ENCODE assay signal across 7 mouse cellular contexts in genomic region chr16:23403008-23403755, GRCm38 (mm10). TPM values are rescaled to one million over a fixed set of nuclear protein-coding genes. Genes with fewer than 3 reads are reported as not detected.
DNase-seq lines count a peak whose midpoint lies in the region; ATAC-seq and TF ChIP-seq lines count a peak whose summit lies in the region.

No protein-coding gene starts in this region.

- no peak for TF ChIP-seq POLR2A in cerebellum, adult 2 months (IDR thresholded peaks at IDR 0.05; ENCODE audit: borderline replicate concordance, insufficient read depth, low read length)

- H3K27me3 ChIP-seq in cerebellum, adult 2 months (ENCODE audit: control insufficient read depth, insufficient read depth, low read length), result no peaks in the 10 kb centered on the region; the same call in 1 of the 2 replicates
- no peaks in the 10 kb centered on the region for H3K27me3 ChIP-seq in midbrain, embryonic 10.5 days (ENCODE audit: low read depth, poor library complexity, severe bottlenecking)

- H3K27ac ChIP-seq in cerebellum, adult 2 months (ENCODE audit: insufficient read depth, low read length), result no peak overlapping the region
- H3K27ac ChIP-seq in left cerebral cortex, adult 2 months, result no peak overlapping the region
- H3K27ac ChIP-seq in midbrain, embryonic 10.5 days (replicated peaks), result no peak overlapping the region

- intact Hi-C loops in left cerebral cortex, adult 2 months (cut with DNase I), result loop anchor here (1.0 to 5.0 kb wide), 3 partner anchors 178 to 316 kb away; partner anchors contain the start of gene St6gal1

- H3K4me1 ChIP-seq in cerebellum, adult 2 months (ENCODE audit: control insufficient read depth, insufficient read depth, low read length), result no peaks in the 10 kb centered on the region
- H3K4me1 ChIP-seq in midbrain, embryonic 10.5 days, result no peaks in the 10 kb centered on the region

- TF ChIP-seq CTCF in cerebellum, adult 2 months (IDR thresholded peaks at IDR 0.05; ENCODE audit: borderline replicate concordance, insufficient read depth, low read depth, low read length), result peak; percentile 46; the same call in 1 of the 2 replicates
- peak; percentile 88 for TF ChIP-seq CTCF in left cerebral cortex, adult 2 months (IDR thresholded peaks at IDR 0.05)

- no peaks in the 10 kb centered on the region for H3K9me3 ChIP-seq in midbrain, embryonic 10.5 days (replicated peaks)

- ATAC-seq in inflammation-experienced regulatory T-cells, adult 6 months, result peak; percentile 60

- 44% methylated on average over 8 of the region's 8 CpGs for WGBS in cerebellum, adult 2 months
- WGBS in midbrain, embryonic 10.5 days, result 52% methylated on average over 8 of the region's 8 CpGs

- DNase-seq in R1 (ENCODE audit: low read depth, low spot score), result peak; percentile 75
- peak; percentile 19 to 35 for DNase-seq in cerebellum, adult 2 months
- peak; percentile 43 to 81 for DNase-seq in frontal cortex, postnatal 14 days (ENCODE audit: low spot score in 2 of 2)
- DNase-seq in left cerebral cortex, adult 2 months (ENCODE audit: extremely low spot score in 1 of 2, low spot score in 2 of 2), result peak; percentile 68 to 76
- peak; percentile 75 for DNase-seq in midbrain, embryonic 10.5 days (ENCODE audit: low spot score)
- peak; percentile 52 to 81 for DNase-seq in spleen, adult 18-20 months

- no peak overlapping the region for H3K4me3 ChIP-seq in cerebellum, adult 2 months (replicated peaks; ENCODE audit: insufficient read depth, low read depth, low read length)
- H3K4me3 ChIP-seq in left cerebral cortex, adult 2 months, result no peak overlapping the region
- H3K4me3 ChIP-seq in midbrain, embryonic 10.5 days, result no peak overlapping the region

- H3K36me3 ChIP-seq in midbrain, embryonic 10.5 days, result no peaks in the 10 kb centered on the region

RNA-seq across cellular contexts. Expression of gene Rtp1, which starts 25.8 kb away (rescaled TPM):
- 0.56 and 0.81 TPM in 2 replicates for polyA plus RNA-seq in cerebellum, adult 2 months (2012; rRNA removed)
- polyA plus RNA-seq in inflammation-experienced regulatory T-cells, adult 6 months (2017; shearing (Covaris generic)), result not detected
- total RNA-seq in left cerebral cortex, adult 2 months (2021), result under 1 TPM; 0.14 to 0.70 TPM
- not detected in 2 replicates for polyA plus RNA-seq in midbrain, embryonic 10.5 days (2016; fragmentation: Nextera tagmentation; extraction: Ambion mirVana)
